Mouse (Mus musculus) forebrain, embryonic 16.5 days (tissue): ENCODE results near the gene Frem3. TPM values are rescaled to one million over a fixed set of nuclear protein-coding genes. Genes with fewer than 3 reads are reported as not detected.

Experiments used
- ATAC-seq: fragments of 200-750 bp; cut with Nextera tagmentation; 2 replicates; pipeline ENCODE4 v1.8.0; 2017; ENCODE audit warnings: mild to moderate bottlenecking, moderate library complexity
- H3K27ac ChIP-seq: fragments of 300-500 bp; sonication (generic); 2 replicates; pipeline ENCODE4 v1.5.1; 2014; ENCODE audit warnings: low read length, control low read depth
- H3K27me3 ChIP-seq: fragments of 300-500 bp; sonication (generic); replicated peaks from 2 replicates; pipeline ENCODE4 v1.6.1; 2014; ENCODE audit warnings: low read length; ENCODE audit not compliant: control insufficient read depth, insufficient read depth
- H3K36me3 ChIP-seq: fragments of 300-500 bp; sonication (generic); 2 replicates; pipeline ENCODE4 v1.6.1; 2014; ENCODE audit not compliant: control insufficient read depth, insufficient read depth
- H3K4me1 ChIP-seq: fragments of 300-500 bp; sonication (generic); replicated peaks from 2 replicates; pipeline ENCODE4 v1.6.1; 2014; ENCODE audit warnings: low read length; ENCODE audit not compliant: control insufficient read depth, insufficient read depth
- H3K4me2 ChIP-seq: fragments of 300-500 bp; sonication (generic); 2 replicates; pipeline ENCODE4 v1.6.1; 2014; ENCODE audit warnings: mild to moderate bottlenecking, low read length, control low read depth
- H3K4me3 ChIP-seq: fragments of 300-500 bp; sonication (generic); replicated peaks from 2 replicates; pipeline ENCODE4 v1.5.1; 2014; ENCODE audit warnings: mild to moderate bottlenecking, low read length, control low read depth
- H3K9ac ChIP-seq: fragments of 300-500 bp; sonication (generic); replicated peaks from 2 replicates; pipeline ENCODE4 v1.6.1; 2014; ENCODE audit warnings: low read depth, low read length, control low read depth
- H3K9me3 ChIP-seq: fragments of 300-500 bp; sonication (generic); 2 replicates; pipeline ENCODE4 v1.6.1; 2016; ENCODE audit warnings: low read length; ENCODE audit not compliant: control insufficient read depth
- WGBS: fragments of 180-500 bp; shearing (Covaris S2); extraction: QIAGEN DNeasy Blood & Tissue Kit; methylation state at CpG from one replicate; pipeline ENCODE4 v1.1.7; 2014; 5-methylcytosine and 5-hydroxymethylcytosine counted together
- polyA plus RNA-seq: library from polyadenylated mRNA; unstranded; fragments of >200 nt; fragmentation: Nextera tagmentation; extraction: Ambion mirVana; gene quantifications from 2 replicates; pipeline ENCODE4 v1.2.1, GENCODE M21; 2015

The Frem3 gene
- polyA plus RNA-seq, 1 experiment from 2014 or later = 0.05 TPM

DNA sequence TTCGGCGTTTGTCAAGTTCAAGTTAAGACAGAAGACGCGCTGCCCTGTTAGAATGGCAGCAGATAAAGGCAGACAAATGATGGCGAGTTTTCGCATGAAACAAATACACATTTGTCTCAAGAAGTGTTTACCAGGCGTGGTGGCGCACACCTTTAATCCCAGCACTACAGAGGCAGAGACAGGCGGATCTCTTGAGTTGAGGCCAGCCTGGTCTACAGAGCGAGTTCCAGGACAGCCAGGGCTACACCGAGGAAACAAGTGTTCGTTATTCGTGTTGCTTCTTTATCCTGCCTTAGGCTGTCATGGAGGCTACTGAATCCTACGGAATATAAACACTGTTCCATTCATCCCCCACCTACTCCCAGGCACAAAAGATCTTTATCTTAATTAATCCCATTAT is 129.1 kb downstream of the Frem3 start:
- H3K4me2 ChIP-seq = peak overlapping the region; percentile 69
- peak overlapping the region; percentile 94 for H3K27ac ChIP-seq
- ATAC-seq = peak; percentile 34
- H3K9ac ChIP-seq = peak overlapping the region; percentile 69
- WGBS = 9% methylated on average over 14 of the region's 14 CpGs
- no peaks in the 10 kb centered on the region for H3K27me3 ChIP-seq
- peak overlapping the region; percentile 65 for H3K4me3 ChIP-seq
- no peaks in the 10 kb centered on the region for H3K9me3 ChIP-seq
- H3K36me3 ChIP-seq = peaks cover 3% of the 10 kb centered on the region; the same call in 1 of the 2 replicates
- peaks cover 10% of the 10 kb centered on the region for H3K4me1 ChIP-seq

Other genes with a start within 250 kb of the Frem3 start
- gene Gypa, start 117.3 kb upstream of the Frem3 start, polyA plus RNA-seq = 2.1 and 2.2 TPM in 2 replicates
- gene Smarca5, start 128.4 kb downstream of the Frem3 start, polyA plus RNA-seq = 53.3 and 69.9 TPM in 2 replicates